Mouse (Mus musculus) lung, adult 2 months (tissue): ENCODE measurements around the gene Zfyve9.

Experiments
- CTCF ChIP-seq: fragments of 200-500 bp; IDR thresholded peaks from 2 replicates; pipeline ENCODE4 v1.5.1; 2011; ENCODE audit warnings: mild to moderate bottlenecking, low read length, control low read depth; ENCODE audit not compliant: insufficient read depth
- POLR2A ChIP-seq: fragments of 200-500 bp; IDR thresholded peaks from 2 replicates; pipeline ENCODE4 v1.6.1; 2011; ENCODE audit warnings: low read depth, mild to moderate bottlenecking, control low read depth, low read length, borderline replicate concordance; ENCODE audit errors: extremely low read depth

- TF ChIP-seq CTCF (no peak), POLR2A (no peak)
These were observed 2.0 kb upstream of the Zfyve9 start for GRCm38 (mm10) chr4:108782421-108783085.
